Mouse (Mus musculus): ENCODE data around the gene Prelid1. TPM values are rescaled to one million over a fixed set of nuclear protein-coding genes. Genes with fewer than 3 reads are reported as not detected.

Gene Prelid1
- polyA plus RNA-seq, 1 experiment from 2014 or later, result 405 TPM

DNA sequence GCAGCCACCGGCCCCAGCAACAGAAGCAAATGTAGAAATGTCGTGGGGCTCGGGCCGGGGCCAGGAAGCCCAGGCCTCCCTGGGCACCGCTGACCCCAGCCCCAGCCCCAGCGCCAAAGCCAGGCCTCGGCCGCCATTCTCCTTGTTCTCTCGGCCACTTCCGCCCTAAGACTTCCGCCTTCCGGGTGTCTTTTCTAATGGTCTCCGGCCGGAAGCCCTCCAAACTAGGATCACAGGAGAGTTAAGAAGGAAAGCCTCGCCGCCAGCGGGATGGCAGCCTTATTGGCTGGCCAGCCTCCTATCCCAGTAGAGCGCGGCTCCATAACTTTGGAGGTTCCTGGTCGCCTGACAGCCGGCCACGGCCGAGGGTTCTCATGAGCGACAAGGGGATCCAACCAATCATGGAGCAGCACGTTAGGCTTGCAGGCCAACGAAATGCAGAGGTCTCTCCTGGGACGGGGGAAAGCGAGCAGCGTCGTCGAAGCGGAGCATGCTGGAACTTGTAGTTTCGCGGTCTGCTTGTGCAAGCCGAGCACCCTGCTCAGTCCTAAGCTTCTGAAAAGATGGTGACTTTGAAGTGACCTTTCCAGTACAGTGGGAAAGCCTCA is 42.3 kb downstream of the Prelid1 start, which contains the start of gene Lman2:
Lman2 (minus strand) TSS at position 331 of the 608 bp plus-strand sequence.
- peak; percentile 98 for ATAC-seq (replicated peaks; ENCODE audit: insufficient number of reproducible peaks, low FRiP score, low TSS enrichment, low read depth)
- peak; percentile 100 for DNase-seq (ENCODE audit: low spot score)
- H3K4me2 ChIP-seq (ENCODE audit: low read depth, low read length), result peak within 1 kb of the TSS; percentile 74
- no peaks in the 10 kb centered on the region for H3K36me3 ChIP-seq (replicated peaks; ENCODE audit: control insufficient read depth, insufficient read depth, low read depth, low read length)
- peak within 1 kb of the TSS; percentile 87 for H3K9ac ChIP-seq (replicated peaks; ENCODE audit: low read length)
- peak within 1 kb of the TSS; percentile 98 for H3K4me3 ChIP-seq (ENCODE audit: low read depth, low read length)
- WGBS, result under 1% methylated on average over 35 of the region's 35 CpGs
- peak within 1 kb of the TSS; percentile 80 for H3K27ac ChIP-seq (replicated peaks; ENCODE audit: low read depth, low read length)
- H3K27me3 ChIP-seq (ENCODE audit: control insufficient read depth, insufficient read depth, low read length), result no peaks in the 10 kb centered on the region; the same call in 1 of the 2 replicates
- H3K9me3 ChIP-seq (replicated peaks; ENCODE audit: control insufficient read depth, low read length), result no peaks in the 10 kb centered on the region
- no peaks in the 10 kb centered on the region; the same call in 1 of the 2 replicates for H3K4me1 ChIP-seq (ENCODE audit: control insufficient read depth, insufficient read depth, low read length)

DNA sequence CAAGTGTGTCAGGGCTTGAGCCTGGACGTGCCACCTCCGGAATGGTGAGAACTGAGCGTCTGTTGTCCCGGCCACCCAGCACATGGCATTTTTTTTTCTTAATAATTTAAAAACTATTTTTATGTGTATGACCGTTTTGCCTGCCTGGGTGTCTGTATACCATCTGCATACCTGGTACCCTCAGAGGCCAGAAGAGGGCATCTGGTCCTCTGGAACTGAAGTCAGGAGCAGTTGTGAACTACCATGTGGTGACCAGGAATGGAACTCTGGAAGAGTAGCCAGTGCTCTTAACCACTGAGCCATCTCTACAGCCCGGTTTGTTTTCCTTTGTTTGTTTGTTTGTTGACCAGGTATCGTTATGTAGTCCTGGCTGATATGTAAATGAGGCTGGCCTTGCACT is 48.1 kb downstream of the Prelid1 start:
- Histone ChIP-seq H3K9me3 (replicated peaks; ENCODE audit: control insufficient read depth, low read length) (no peaks in the 10 kb centered on the region), H3K9ac (replicated peaks; ENCODE audit: low read length) (no peak overlapping the region), H3K4me2 (ENCODE audit: low read depth, low read length) (no peak overlapping the region), H3K27me3 (ENCODE audit: control insufficient read depth, insufficient read depth, low read length) (no peaks in the 10 kb centered on the region), H3K27ac (replicated peaks; ENCODE audit: low read depth, low read length) (no peak overlapping the region), H3K4me3 (ENCODE audit: low read depth, low read length) (no peak overlapping the region), H3K4me1 (ENCODE audit: control insufficient read depth, insufficient read depth, low read length) (no peaks in the 10 kb centered on the region), H3K36me3 (replicated peaks; ENCODE audit: control insufficient read depth, insufficient read depth, low read depth, low read length) (no peaks in the 10 kb centered on the region)
- DNase-seq (ENCODE audit: low spot score), result no peak
- 79% methylated on average over 7 of the region's 7 CpGs for WGBS
- ATAC-seq (replicated peaks; ENCODE audit: insufficient number of reproducible peaks, low FRiP score, low TSS enrichment, low read depth), result no peak

DNA sequence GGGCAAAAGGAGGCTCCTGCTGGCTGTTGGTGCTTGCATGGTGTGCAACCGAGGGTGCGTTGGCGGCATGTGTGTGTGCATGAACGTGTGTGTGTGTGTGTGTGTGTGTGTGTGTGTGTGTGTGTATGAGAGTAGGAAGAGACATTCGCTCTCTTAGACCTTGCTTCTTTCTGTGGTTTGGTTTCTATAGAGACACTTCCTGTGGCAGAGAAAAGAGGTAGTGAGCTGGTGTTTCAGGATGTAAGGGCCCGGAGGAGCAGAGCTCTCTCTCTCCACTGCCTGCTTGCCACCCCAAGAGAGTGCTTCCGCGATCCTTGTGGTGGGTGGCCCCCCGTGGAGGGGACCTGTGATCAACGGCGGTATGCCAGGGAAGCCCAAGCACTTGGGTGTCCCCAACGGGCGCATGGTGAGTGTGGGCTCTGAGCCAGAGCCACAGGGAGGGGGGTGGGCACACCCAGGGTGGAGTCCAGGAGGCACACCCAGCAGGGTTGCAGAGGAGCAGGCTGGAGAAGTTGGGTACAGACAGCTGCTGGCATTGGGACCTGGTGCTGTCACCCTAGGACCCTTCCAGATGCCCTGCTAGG is 49.3 kb downstream of the Prelid1 start, which contains the start of gene Rgs14:
Rgs14 (plus strand) TSS at position 202 of the 584 bp plus-strand sequence.
- no peaks in the 10 kb centered on the region for H3K9me3 ChIP-seq (replicated peaks; ENCODE audit: control insufficient read depth, low read length)
- no peaks in the 10 kb centered on the region for H3K4me1 ChIP-seq (ENCODE audit: control insufficient read depth, insufficient read depth, low read length)
- DNase-seq (ENCODE audit: low spot score) (no peak), ATAC-seq (replicated peaks; ENCODE audit: insufficient number of reproducible peaks, low FRiP score, low TSS enrichment, low read depth) (no peak)
- H3K27ac ChIP-seq (replicated peaks; ENCODE audit: low read depth, low read length), result no peak within 1 kb of the TSS
- H3K9ac ChIP-seq (replicated peaks; ENCODE audit: low read length), result no peak within 1 kb of the TSS
- no peak within 1 kb of the TSS for H3K4me3 ChIP-seq (ENCODE audit: low read depth, low read length)
- WGBS, result 59% methylated on average over 13 of the region's 13 CpGs
- no peak within 1 kb of the TSS for H3K4me2 ChIP-seq (ENCODE audit: low read depth, low read length)
- no peaks in the 10 kb centered on the region for H3K27me3 ChIP-seq (ENCODE audit: control insufficient read depth, insufficient read depth, low read length)
- no peaks in the 10 kb centered on the region for H3K36me3 ChIP-seq (replicated peaks; ENCODE audit: control insufficient read depth, insufficient read depth, low read depth, low read length)

DNA sequence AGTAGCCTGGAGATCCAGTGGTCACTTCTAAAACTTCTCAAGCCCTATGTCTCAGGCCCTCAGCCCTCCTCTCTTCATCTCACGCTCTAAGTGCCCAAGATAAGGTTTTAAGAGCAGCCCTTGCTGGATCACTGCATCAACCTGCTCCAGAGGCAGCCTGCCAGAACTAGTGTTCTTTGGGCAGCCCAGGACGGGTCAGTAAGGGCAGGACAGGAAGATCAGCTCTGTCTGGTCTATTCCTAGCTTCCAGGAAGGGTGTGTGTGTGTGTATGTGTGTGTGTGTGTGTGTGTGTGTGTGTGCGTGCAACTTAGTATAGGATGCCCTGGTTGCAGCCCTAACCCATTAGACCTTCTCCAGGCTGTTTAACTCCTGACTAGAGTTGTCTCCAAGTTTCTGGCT is 49.9 kb downstream of the Prelid1 start:
- no peak for ATAC-seq (replicated peaks; ENCODE audit: insufficient number of reproducible peaks, low FRiP score, low TSS enrichment, low read depth)
- H3K4me2 ChIP-seq (ENCODE audit: low read depth, low read length), result no peak overlapping the region
- DNase-seq (ENCODE audit: low spot score), result no peak
- no peaks in the 10 kb centered on the region for H3K9me3 ChIP-seq (replicated peaks; ENCODE audit: control insufficient read depth, low read length)
- H3K4me3 ChIP-seq (ENCODE audit: low read depth, low read length), result no peak overlapping the region
- H3K27me3 ChIP-seq (ENCODE audit: control insufficient read depth, insufficient read depth, low read length), result no peaks in the 10 kb centered on the region
- H3K27ac ChIP-seq (replicated peaks; ENCODE audit: low read depth, low read length), result no peak overlapping the region
- H3K4me1 ChIP-seq (ENCODE audit: control insufficient read depth, insufficient read depth, low read length), result no peaks in the 10 kb centered on the region
- WGBS, result 67% methylated on average over 3 of the region's 3 CpGs
- no peaks in the 10 kb centered on the region for H3K36me3 ChIP-seq (replicated peaks; ENCODE audit: control insufficient read depth, insufficient read depth, low read depth, low read length)
- no peak overlapping the region for H3K9ac ChIP-seq (replicated peaks; ENCODE audit: low read length)

DNA sequence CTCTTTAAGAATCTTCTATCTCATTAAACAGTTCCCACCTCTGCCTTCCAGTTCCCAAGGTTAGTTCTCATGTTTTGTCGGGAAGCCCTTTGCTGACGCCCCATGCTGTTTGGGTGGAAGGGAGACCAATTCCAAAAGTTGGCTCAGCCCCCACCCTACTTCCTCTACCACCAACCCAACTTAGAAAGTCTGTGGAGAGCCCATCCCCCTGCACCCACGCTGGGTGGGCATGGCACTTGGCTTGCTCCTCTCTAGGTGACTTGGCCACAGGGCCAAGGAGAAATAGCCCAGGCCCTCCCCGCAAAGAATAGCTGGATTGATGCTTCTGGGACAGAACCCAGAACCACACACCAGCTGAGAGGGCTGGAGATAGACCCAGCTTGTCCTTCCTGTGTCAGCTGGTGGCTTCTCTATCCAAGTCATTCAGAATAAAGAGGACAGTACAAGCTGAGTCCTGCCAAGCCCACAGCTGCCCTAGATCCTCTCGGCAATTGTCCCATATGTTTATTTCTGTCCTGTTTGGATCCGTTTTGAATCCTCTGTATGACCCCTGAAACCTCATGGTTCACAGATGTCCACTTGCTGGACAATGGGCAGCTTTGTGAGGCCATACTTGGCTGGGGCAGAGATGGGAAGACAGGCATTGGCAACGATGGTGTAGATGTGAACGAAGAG is 50.8 kb downstream of the Prelid1 start:
- H3K27me3 ChIP-seq (ENCODE audit: control insufficient read depth, insufficient read depth, low read length), result no peaks in the 10 kb centered on the region

DNA sequence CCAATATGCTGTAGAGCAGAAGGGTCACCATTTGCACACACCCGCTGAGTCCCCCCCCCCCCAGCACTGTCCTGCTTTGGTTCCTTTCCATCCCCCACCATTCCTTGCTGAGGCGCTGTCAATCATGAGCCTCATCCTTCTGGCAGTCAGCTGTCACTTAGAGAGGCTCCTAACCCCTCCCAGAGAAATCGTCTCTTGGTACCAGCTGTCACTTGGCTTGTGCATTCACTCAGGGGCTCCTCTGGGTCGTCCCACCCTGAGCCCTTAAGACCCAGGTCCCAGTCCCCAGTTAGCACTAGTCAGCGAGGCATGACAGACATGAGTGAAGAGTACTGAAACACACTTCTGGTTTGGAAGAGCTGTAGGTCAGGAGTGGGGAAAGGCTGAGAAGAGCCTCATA is 51.4 kb downstream of the Prelid1 start:
- Histone ChIP-seq H3K4me2 (ENCODE audit: low read depth, low read length) (no peak overlapping the region), H3K27me3 (ENCODE audit: control insufficient read depth, insufficient read depth, low read length) (no peaks in the 10 kb centered on the region), H3K9me3 (replicated peaks; ENCODE audit: control insufficient read depth, low read length) (no peaks in the 10 kb centered on the region), H3K4me3 (ENCODE audit: low read depth, low read length) (no peak overlapping the region), H3K4me1 (ENCODE audit: control insufficient read depth, insufficient read depth, low read length) (no peaks in the 10 kb centered on the region), H3K27ac (replicated peaks; ENCODE audit: low read depth, low read length) (no peak overlapping the region), H3K9ac (replicated peaks; ENCODE audit: low read length) (no peak overlapping the region), H3K36me3 (replicated peaks; ENCODE audit: control insufficient read depth, insufficient read depth, low read depth, low read length) (no peaks in the 10 kb centered on the region)
- DNase-seq (ENCODE audit: low spot score) (no peak), ATAC-seq (replicated peaks; ENCODE audit: insufficient number of reproducible peaks, low FRiP score, low TSS enrichment, low read depth) (no peak)
- WGBS, result 40% methylated on average over 5 of the region's 5 CpGs

More for the DNA sequence above, 50.8 kb downstream of the Prelid1 start:
- Histone ChIP-seq H3K36me3 (replicated peaks; ENCODE audit: control insufficient read depth, insufficient read depth, low read depth, low read length) (no peaks in the 10 kb centered on the region), H3K9ac (replicated peaks; ENCODE audit: low read length) (no peak overlapping the region), H3K4me1 (ENCODE audit: control insufficient read depth, insufficient read depth, low read length) (no peaks in the 10 kb centered on the region), H3K27ac (replicated peaks; ENCODE audit: low read depth, low read length) (no peak overlapping the region), H3K4me2 (ENCODE audit: low read depth, low read length) (no peak overlapping the region), H3K4me3 (ENCODE audit: low read depth, low read length) (no peak overlapping the region), H3K9me3 (replicated peaks; ENCODE audit: control insufficient read depth, low read length) (no peaks in the 10 kb centered on the region)
- WGBS, result 54% methylated on average over 8 of the region's 8 CpGs
- no peak for DNase-seq (ENCODE audit: low spot score)
- ATAC-seq (replicated peaks; ENCODE audit: insufficient number of reproducible peaks, low FRiP score, low TSS enrichment, low read depth), result no peak

DNA sequence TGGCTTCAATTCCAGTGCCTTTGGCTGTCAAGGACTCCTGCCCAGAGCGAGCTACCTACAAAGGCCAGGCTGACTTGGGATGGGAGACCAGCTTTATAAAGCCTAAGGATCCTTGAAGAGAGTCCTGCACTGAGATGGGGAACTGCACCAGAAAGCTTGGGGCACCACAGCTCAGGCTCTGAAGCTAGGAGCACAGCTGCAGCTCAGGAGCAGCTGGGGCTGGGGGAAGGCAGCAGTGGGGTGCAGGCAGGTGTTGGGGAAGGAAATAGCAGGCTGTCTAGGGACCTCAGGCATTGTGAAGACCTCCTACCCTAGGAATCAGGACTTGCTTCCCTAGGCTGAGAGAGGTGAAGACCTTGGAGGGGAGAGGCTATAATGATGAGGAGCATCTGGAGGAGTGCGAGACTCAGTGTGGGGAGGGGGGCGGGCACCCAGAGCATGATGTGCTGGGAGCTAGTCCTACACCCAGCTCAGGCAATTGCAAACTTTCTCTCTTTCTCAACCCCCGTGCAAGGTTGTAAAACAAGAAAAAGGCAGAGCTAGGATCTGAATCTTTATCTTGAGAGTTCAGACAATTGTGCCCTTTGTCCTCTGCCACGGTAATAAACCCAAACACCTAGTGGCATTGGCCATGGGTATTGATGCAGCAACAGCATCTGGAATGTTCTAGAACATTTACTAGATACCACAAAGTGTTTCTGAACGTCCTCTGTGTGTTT is 54.1 kb downstream of the Prelid1 start:
- WGBS, result 65% methylated on average over 6 of the region's 6 CpGs
- no peaks in the 10 kb centered on the region; the same call in 1 of the 2 replicates for H3K4me1 ChIP-seq (ENCODE audit: control insufficient read depth, insufficient read depth, low read length)
- no peaks in the 10 kb centered on the region for H3K36me3 ChIP-seq (replicated peaks; ENCODE audit: control insufficient read depth, insufficient read depth, low read depth, low read length)
- H3K4me3 ChIP-seq (ENCODE audit: low read depth, low read length), result no peak overlapping the region
- peaks cover 16% of the 10 kb centered on the region for H3K27me3 ChIP-seq (ENCODE audit: control insufficient read depth, insufficient read depth, low read length)
- DNase-seq (ENCODE audit: low spot score) (no peak), ATAC-seq (replicated peaks; ENCODE audit: insufficient number of reproducible peaks, low FRiP score, low TSS enrichment, low read depth) (no peak)
- no peak overlapping the region for H3K27ac ChIP-seq (replicated peaks; ENCODE audit: low read depth, low read length)
- no peaks in the 10 kb centered on the region for H3K9me3 ChIP-seq (replicated peaks; ENCODE audit: control insufficient read depth, low read length)
- H3K4me2 ChIP-seq (ENCODE audit: low read depth, low read length), result no peak overlapping the region
- H3K9ac ChIP-seq (replicated peaks; ENCODE audit: low read length), result no peak overlapping the region
